Mouse (Mus musculus) testis, adult 2 months (tissue): Measurements from ENCODE around the gene Ldb2. TPM values are rescaled to one million over a fixed set of nuclear protein-coding genes. Genes with fewer than 3 reads are reported as not detected.

Source experiments
- H3K27ac ChIP-seq: fragments of 200-500 bp; 2 replicates; pipeline ENCODE4 v1.5.1; 2012; ENCODE audit warnings: low read depth, low read length; ENCODE audit not compliant: control insufficient read depth, insufficient read depth
- H3K27me3 ChIP-seq: fragments of 200-500 bp; 2 replicates; pipeline ENCODE4 v1.6.1; 2012; ENCODE audit warnings: mild to moderate bottlenecking, low read length, moderate library complexity; ENCODE audit not compliant: control insufficient read depth, insufficient read depth
- H3K36me3 ChIP-seq: fragments of 200-500 bp; 2 replicates; pipeline ENCODE4 v1.6.1; 2012; ENCODE audit warnings: mild to moderate bottlenecking, low read length; ENCODE audit not compliant: control insufficient read depth, insufficient read depth
- H3K4me1 ChIP-seq: fragments of 200-500 bp; 2 replicates; pipeline ENCODE4 v1.6.1; 2012; ENCODE audit warnings: low read length; ENCODE audit not compliant: control insufficient read depth, insufficient read depth
- H3K4me3 ChIP-seq: fragments of 200-500 bp; 2 replicates; pipeline ENCODE4 v1.5.1; 2012; ENCODE audit warnings: low read depth, mild to moderate bottlenecking, low read length, moderate library complexity, mixed read lengths; ENCODE audit not compliant: control insufficient read depth
- CTCF ChIP-seq: fragments of 200-500 bp; IDR thresholded peaks from 2 replicates; pipeline ENCODE4 v1.5.1; 2012; ENCODE audit warnings: low read depth, mild to moderate bottlenecking, inconsistent platforms, low read length, moderate library complexity; ENCODE audit not compliant: control insufficient read depth, insufficient read depth, insufficient replicate concordance
- POLR2A ChIP-seq: fragments of 200-500 bp; IDR thresholded peaks from 2 replicates; pipeline ENCODE4 v1.6.1; 2012; ENCODE audit warnings: low read depth, mild to moderate bottlenecking, inconsistent platforms, low read length, moderate library complexity; ENCODE audit not compliant: control insufficient read depth
- polyA plus RNA-seq: library from polyadenylated mRNA; depleted of rRNA; stranded (reverse); fragments of >200 nt; gene quantifications from 2 replicates; pipeline ENCODE4 v1.2.3, GENCODE M21; 2012

Gene Ldb2
- polyA plus RNA-seq, 1 experiment: 0.99 TPM

GRCm38 (mm10) chr5:44713181-44713789 lies 86.2 kb downstream of the Ldb2 start:
- H3K27ac ChIP-seq: no peak overlapping the region
- no peaks in the 10 kb centered on the region for H3K36me3 ChIP-seq
- H3K4me1 ChIP-seq: no peaks in the 10 kb centered on the region
- no peaks in the 10 kb centered on the region for H3K27me3 ChIP-seq
- no peak overlapping the region for H3K4me3 ChIP-seq
- TF ChIP-seq CTCF (no peak), POLR2A (no peak)

GRCm38 (mm10) chr5:44711211-44711610 lies 88.3 kb downstream of the Ldb2 start:
- H3K36me3 ChIP-seq: no peaks in the 10 kb centered on the region
- no peaks in the 10 kb centered on the region for H3K27me3 ChIP-seq
- TF ChIP-seq CTCF (no peak), POLR2A (no peak)
- H3K4me1 ChIP-seq: no peaks in the 10 kb centered on the region
- H3K27ac ChIP-seq: no peak overlapping the region
- no peak overlapping the region for H3K4me3 ChIP-seq

GRCm38 (mm10) chr5:44710132-44710871 lies 89.2 kb downstream of the Ldb2 start:
- Histone ChIP-seq H3K4me1 (no peaks in the 10 kb centered on the region), H3K36me3 (no peaks in the 10 kb centered on the region), H3K4me3 (no peak overlapping the region), H3K27ac (no peak overlapping the region), H3K27me3 (no peaks in the 10 kb centered on the region)
- no peak for TF ChIP-seq POLR2A
- TF ChIP-seq CTCF: no peak

GRCm38 (mm10) chr5:44709276-44709675 lies 90.2 kb downstream of the Ldb2 start:
- Histone ChIP-seq H3K27me3 (no peaks in the 10 kb centered on the region), H3K27ac (no peak overlapping the region), H3K4me3 (no peak overlapping the region), H3K4me1 (no peaks in the 10 kb centered on the region), H3K36me3 (no peaks in the 10 kb centered on the region)
- TF ChIP-seq POLR2A (no peak), CTCF (no peak)

GRCm38 (mm10) chr5:44707946-44708345 lies 91.5 kb downstream of the Ldb2 start:
- TF ChIP-seq CTCF (no peak), POLR2A (no peak)
- Histone ChIP-seq H3K27ac (no peak overlapping the region), H3K4me3 (no peak overlapping the region), H3K36me3 (no peaks in the 10 kb centered on the region), H3K4me1 (no peaks in the 10 kb centered on the region), H3K27me3 (no peaks in the 10 kb centered on the region)

GRCm38 (mm10) chr5:44706997-44707698 lies 92.3 kb downstream of the Ldb2 start:
- H3K27me3 ChIP-seq: no peaks in the 10 kb centered on the region
- no peak overlapping the region for H3K27ac ChIP-seq
- no peak overlapping the region for H3K4me3 ChIP-seq
- no peaks in the 10 kb centered on the region for H3K4me1 ChIP-seq
- TF ChIP-seq POLR2A: no peak
- TF ChIP-seq CTCF: no peak
- H3K36me3 ChIP-seq: no peaks in the 10 kb centered on the region

GRCm38 (mm10) chr5:44697993-44698392 lies 101.5 kb downstream of the Ldb2 start:
- no peaks in the 10 kb centered on the region for H3K27me3 ChIP-seq
- H3K27ac ChIP-seq: no peak overlapping the region
- no peaks in the 10 kb centered on the region for H3K4me1 ChIP-seq
- H3K36me3 ChIP-seq: no peaks in the 10 kb centered on the region
- TF ChIP-seq CTCF: no peak
- no peak for TF ChIP-seq POLR2A
- no peak overlapping the region for H3K4me3 ChIP-seq
